Mouse (Mus musculus) cerebellum, postnatal 4 days (tissue): ENCODE measurements around the gene Glis3.

ENCODE experiments used
- DNase-seq, 2 experiments: peaks; one replicate each; pipeline ENCODE4 v3.0.0; 2022; ENCODE audit warnings: low spot score in 2 of 2, mixed read lengths in 1 of 2

Glis3 gene

DNA sequence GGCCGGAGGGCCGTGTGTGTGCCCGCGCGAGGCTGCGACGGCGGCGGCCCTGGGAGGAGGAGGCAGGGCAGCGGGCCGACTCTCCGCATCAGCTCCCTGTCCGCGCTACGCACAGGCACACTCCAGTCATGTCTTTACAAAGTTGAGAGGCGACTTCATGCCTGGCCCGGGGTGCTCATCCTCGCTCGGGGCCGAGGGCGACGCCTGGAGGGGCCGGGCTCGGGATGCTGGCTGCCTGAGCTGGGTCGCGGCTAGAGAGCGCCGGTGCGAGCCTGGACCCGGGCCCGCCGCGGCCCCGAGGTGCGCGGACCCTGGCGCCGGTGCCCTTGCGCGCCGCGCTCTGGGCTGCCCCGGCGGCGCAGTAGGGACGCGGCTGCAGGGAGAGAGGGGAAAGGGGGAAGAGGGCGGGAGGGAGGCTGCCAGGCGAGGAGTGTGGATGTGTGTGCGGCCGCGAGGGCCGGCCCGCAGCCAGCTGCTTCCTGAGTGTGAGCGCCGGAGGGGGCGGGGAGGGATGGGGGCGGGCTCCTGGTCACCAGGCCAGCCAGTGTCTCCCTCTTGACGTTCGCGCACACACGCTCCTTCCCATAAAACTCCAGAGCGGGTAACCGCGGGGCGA lies at the start of gene Glis3:
Gene Glis3 (minus strand): TSS at position 302 of the 616 bp plus-strand sequence.
- DNase-seq = peak in 1 of 2 experiments; percentile 42

DNA sequence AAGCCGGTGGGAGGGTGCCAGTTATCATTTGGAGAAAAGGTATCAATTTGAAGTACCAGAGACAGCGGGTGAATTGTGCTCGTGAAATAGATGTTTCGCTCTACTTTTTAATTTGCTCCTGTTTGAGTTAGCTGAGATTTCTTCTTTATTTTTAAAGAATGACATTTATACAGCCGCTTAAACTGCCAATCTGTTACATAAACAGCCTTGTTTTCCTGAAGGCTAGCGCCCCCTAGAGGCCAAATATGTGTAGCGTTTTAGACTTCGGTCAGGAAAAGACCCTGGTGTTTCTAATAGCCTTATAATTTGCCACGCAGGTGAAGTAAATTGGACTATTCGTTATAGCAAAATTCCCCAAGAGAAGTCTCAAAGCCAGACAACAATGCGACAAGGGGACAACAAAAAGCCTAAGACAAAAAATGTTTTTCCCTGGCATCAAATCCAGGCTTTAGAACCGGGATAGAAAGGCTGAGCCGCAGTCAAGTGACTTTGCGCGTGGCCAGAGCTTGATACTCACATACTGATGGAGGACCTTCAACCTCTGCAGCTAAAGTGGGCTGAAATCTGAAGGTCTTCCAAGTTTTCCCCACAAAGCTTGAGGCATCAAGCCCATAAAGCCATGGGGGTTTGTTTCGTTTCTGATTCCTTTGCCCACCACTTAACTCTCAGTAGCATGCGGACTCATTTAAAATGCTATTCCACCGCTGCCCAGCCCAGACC lies 46.4 kb upstream of the Glis3 start:
- DNase-seq = peak in 1 of 2 experiments; percentile 59

DNA sequence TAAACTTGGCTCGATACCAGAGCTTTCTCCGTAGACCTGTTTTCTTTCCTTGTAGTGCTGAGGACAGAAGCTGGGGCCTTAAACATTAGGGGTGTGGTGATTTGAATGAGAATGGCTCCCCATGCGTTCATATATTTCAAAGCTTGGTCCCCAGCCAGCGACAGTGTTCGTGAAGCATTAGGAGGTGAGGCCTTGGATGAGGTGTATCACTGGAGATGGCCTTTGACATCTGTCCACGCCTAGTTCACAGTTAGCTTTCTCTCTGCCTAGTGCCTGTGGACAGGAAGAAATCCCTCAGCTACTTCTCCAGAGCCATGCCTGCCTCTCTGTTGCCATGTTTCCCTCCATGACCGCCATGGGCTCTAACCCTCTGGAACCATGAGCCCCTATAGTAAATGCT lies 44.8 kb upstream of the Glis3 start:
- DNase-seq = no peak

DNA sequence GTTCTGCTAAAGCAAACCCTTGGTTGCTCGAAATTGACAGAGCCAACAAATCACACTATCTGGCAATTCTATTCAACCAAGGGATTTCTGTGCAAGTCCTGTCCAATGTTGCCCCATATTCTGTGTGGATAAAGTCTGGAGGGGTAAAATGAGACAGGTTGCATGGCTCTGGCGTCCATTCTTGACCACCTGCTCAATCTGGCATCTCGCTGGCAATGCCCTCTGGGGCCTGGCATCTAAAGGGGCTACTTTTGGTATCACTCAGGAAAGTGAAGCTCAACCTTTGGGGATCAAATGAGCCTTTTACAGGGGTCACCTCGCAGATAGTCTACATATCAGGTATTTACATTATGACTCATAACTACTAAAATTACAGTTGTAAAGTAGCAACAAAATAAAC lies 42.7 kb upstream of the Glis3 start:
- no peak for DNase-seq

DNA sequence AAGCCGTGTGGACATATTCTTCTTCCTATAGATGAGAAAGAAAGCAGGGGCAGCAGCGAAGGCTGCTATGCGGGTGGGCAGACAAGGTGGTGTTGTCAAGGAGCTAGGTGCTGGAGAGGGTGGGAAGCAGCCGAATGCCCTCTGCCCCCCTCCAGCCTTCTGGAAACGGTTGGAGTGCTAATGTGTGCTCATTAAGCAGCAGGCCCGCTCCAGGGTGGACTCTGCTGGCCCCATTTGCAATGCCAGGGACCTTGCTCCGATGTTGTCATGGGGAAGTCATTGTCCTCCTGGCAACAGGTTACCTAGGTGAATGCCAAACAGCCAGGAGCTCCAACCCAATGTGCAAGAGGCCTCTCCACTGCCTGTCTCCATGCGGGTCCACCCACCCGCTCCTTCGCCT lies 42.0 kb upstream of the Glis3 start:
- no peak for DNase-seq

DNA sequence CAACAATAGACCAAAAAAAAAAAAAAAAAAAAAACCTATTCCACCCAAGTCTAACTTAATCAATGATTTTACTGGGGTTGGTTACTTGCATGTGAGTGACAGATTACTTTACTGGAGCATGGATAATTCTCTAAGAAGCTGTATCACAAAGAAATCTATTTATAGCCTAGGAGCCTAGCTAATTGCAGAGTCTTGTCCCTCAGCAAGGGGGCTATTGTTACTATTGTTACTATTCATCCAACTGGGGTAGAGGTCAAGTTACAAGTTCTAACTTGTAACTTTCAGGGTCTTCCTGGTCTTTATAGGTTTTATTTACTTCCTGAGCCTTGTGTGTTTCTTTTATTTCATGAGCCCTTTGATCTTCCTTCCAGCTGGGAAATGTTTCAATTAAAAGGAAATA lies 40.1 kb upstream of the Glis3 start:
- DNase-seq = no peak

DNA sequence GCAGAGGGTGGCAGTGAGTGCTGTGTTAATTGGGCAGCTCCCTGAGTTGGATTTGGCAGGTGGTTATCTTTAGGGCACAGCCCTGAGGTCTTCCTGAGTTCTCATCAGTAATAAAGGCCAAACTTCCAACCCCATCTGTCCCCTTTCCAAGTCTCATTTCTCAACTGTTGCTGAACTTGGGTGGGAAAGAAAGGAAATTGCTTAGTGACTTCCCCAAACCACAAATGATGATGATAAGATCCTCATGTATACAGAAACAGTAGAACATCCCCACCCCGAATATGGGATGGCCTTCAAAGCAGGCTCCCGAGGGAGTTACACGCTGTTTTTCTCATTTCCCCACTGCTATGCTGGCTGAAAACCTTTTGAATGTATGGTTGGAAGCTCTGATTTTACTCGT lies 34.8 kb upstream of the Glis3 start:
- no peak for DNase-seq

DNA sequence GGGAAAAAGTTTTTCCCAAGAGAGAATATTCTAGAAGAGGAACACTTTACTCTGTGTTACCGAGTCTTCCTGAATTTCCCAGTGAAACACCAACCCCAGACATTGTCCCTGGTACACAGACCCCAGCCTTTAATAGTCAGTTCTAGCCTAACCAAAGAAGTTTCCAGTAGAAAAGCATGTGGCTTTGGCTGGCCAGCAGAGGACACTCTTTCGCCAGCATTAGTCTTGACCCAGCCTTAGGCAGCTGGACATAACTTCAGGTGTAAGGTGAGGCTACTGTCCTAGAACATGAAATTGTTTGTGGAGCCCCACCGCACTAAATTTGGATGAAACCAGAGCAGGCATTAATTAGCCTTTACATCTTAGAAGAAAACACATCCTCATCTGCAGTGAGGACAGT lies 17.8 kb upstream of the Glis3 start:
- DNase-seq = no peak

DNA sequence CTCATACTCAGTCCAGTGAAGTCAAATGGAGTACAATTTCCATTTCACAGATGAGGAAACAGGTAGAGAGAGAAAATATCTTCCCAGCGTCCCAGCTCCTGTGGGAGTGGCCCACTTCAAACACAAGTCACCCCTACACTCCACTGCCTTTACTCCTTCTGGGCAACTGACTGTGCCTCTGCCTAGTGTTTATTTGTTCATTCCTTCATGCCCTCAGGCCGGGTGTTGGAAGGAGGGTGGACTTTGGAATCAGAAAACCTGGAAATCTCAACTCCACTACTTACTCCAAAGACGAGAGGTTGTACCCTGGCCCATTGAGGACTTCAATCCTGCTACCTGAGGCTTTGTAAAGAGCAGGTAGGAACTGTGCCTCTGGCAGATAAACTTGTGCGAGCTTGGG lies 6.5 kb upstream of the Glis3 start:
- no peak for DNase-seq

DNA sequence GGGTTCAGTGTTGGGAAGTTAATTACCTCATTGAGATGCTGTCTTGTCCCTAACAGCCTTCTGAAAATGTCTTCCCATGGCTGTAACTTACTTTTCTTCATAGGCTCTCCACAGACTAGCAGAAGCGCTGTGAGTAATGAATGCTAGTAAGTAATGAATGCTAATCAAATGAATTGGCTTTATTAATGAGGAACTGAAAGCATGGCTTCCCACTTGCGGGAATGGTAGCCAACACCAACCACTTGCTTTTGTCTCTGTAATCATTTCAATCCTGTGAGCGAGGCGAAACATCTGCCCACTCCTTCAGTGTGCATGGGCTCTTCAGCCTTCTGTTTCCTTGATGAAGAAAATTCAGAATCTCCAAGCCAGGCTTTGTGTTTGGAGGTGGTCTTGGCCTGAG lies 5.6 kb upstream of the Glis3 start:
- DNase-seq = no peak

DNA sequence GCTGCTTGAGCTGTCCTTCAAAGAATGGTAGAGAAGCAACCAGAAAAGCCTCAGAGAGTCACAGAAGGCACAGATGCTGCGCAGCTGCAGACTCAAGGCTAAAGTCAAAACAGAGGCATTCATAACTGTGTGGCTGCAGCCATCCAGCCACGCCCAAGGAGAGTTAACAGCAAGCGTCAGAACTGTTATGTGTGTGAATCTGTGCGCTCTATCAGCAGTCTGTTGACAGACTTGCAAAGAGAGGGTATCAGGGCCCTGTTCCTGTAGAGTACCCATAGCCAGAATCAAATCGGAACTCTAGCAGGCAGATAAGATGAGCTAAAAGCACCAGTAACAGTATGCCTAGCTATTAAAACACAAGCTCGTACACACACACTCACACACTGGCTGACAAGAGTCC lies 4.5 kb upstream of the Glis3 start:
- DNase-seq = no peak

DNA sequence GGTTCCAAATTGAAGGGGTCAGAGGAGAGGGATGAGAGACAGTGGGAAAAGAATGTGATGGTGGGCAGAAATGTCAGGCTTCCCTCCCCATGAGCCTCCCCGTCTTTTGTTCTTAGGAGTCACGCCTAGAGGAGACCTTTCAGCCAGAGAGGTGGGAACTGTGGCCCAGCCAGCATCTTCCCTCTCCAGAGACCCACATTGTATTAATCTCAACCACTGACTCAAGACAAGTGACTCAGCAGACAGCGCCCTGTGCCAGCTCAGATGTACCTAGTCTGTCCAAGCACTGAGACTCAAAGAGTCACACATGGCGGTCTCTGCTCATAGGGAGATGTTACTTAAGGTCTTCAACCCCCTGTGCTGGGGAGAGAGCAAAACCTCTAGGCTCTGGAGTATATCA lies 3.5 kb upstream of the Glis3 start:
- DNase-seq = no peak

DNA sequence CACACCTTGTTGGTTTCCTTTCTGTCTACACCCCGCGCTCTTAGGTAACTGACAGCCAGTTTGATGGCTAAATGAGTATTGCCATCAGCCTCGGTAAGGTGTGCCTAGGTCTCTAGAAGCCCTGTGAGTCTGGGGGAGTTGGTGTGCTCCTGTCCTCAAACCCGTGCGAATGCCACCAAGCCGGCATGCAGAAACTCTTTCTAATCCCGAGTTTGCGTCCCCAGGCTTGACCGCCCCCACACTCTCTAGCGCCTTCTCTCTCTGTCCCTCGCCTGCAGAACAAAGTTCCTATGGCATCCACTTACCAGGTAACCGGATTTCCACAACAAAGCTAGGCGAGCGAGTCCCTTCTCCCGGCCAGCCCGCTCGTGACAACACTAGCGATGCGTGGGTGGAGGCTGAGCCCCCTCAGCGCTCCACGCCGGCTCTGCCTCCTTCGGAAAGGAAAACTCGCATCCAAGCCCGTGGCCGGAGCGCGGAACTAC lies 544 bp downstream of the Glis3 start:
- DNase-seq = no peak

DNA sequence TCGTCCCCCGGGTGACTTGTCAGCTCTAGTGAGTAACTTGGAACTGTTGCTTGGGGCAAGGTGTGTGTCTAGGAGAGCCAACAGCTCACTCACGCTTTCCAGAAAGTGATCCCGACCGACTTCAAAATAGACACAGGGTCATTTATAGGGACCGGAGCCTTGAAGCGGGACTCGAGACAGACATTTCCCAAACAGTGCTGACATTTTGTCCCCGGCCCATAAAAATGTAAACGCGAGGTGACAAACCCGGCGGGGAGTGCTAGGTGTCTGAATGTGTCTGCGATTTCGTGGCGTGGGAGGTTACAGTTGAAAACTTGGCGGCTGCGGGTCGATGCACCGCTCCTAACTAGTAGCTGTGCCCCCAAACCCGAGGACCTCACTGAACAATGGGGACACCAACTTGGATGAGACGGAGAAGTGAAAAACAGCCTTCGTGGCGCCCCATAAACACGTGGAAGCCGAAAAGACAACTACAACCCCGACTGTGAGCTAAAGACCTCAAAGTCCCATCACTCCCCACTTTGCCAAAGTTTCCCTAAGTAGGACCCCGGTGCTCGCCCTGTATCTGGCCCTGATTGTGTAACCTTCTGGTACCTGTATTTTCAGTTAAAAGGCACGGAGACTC lies 1.1 kb downstream of the Glis3 start:
- DNase-seq = no peak

DNA sequence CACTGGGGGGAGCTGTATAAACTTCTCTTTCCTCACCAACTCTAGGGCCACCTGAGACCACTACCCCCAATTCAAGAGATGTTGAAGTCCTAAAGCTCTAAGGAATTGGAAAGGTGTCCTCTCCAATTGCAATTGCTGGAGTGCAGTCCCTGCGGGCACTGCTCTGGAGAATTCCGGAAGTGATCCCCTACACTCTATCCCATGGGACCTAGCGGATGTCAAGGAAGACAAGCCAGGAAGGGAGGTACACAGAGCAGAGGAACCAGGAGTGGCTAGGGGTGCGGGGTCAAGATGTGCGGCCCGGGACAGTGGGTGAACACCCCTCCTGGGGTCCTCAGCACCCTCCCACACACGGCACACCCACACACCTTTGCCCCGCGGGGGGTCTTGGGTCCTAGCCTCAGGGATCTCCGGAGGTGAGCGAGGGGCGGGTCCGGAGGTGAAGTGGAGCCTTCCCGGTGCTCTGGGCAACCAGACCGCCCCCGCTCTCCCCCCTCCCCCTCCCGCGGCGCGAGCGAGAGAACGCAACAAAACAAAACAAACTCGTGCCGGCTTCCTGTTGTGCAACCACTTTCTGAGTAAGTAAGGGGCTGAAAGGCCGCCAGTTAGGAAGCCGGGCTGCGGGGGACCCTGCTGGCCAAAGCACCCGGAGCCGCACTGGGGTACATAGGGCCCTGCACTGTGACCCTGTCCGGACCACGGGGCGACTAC lies 2.0 kb downstream of the Glis3 start:
- peak in 1 of 2 experiments; percentile 24 for DNase-seq

DNA sequence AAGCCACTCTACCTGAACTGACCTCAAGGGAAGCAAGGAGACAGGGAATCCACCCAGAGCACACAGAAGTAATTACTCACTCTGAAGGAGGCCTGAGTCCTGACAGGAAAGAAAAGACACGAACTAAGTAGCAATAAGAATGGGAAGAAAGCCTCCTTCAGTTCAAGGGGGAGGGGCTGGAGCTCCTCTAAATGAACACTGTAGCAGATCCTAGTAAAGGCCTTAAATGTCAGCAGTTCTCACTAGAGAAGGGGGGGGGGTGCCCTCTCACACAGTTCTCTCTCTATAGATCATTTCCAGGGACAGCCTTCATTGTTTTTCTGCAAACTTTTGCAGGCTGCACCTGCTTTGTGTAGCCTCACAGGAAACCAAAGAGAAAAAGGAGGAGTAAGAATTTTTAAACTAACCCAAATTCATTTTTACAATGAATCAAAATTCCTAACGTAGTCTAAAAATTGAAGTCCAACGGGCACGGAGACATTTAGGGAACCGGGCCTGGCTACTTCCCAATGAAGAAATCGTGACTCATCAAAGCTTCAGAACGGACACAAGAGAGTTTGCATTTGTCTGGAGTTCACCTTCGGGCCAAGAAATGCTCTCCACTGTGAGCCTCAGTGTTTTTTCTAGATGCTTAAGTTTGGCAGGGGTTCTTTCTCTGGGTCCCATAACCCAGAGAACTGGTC lies 2.7 kb downstream of the Glis3 start:
- no peak for DNase-seq

DNA sequence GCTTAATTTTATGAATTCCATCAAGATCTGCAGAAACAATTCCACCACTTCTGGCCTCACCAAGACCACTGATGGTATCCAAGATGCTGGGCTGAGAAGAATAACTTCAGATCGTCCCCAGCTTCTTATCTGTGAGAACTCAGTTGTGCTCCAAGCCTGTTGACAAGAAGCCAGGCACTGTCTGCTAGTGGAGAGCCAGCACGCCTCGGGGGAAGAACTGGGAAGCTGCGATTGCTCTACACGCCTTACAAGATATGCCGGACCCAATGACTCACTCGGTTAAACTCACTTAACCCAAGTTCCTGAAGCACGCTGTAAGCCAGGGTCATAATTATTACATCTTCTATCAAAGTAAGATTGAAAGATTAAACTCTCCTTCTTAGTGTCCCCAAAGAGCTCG lies 16.1 kb downstream of the Glis3 start:
- DNase-seq = no peak

DNA sequence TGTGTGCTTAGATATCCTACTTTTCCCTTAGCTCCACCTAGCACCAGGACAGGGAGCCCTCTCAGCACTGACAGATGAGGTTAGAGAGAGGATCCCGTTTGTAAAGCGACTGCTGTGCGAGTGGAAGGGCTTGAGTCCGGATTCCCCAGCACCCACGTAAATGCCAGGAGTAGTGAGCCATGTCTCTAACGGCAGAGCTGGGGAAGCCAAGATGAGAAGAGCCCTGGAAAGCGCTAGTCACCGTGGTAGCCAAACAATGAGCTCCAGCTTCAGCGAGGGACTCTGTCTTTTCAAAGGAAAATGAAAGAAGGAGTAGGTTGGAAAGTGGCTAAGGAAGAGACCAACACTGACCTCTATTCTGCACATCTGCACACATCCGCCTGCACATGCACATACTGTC lies 16.7 kb downstream of the Glis3 start:
- DNase-seq = no peak

DNA sequence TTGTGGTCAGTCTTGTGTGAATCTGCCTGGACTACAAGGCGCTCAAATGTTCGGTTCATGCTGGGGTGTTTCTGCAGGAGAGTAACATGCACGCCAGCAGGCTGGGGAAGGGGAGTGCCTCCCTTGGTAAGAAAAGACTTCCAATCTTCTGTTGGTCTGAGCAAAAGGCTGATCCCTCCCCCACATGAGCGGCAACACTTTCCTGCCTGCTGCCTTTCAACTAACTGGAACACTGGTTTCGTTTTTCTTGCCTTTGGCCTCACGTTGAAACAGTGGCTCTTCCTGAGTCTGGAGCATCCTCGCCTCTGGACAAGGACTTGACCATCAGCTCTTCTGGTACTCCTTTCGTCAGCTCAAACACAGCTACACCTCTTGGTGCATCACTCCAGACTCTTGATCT lies 17.4 kb downstream of the Glis3 start:
- no peak for DNase-seq

DNA sequence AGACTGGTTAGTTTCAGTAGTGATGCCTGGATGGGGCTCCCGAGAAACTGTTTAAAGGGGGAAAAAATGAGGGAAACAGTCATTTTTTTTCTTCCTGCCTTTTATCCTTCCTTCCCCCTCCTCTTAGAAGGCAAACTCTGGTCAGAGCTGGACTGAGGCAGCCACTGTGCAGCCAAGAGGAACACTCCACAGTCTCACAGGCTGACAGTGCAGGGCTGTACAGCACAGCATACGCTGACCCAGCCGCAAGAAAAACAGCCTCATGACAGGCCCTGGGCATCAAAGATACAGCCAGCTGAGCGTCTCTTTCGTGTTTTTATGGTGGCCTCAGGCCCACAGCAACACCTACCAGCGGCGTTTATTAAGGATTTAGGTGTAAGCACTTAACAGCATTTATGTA lies 19.0 kb downstream of the Glis3 start:
- no peak for DNase-seq

DNA sequence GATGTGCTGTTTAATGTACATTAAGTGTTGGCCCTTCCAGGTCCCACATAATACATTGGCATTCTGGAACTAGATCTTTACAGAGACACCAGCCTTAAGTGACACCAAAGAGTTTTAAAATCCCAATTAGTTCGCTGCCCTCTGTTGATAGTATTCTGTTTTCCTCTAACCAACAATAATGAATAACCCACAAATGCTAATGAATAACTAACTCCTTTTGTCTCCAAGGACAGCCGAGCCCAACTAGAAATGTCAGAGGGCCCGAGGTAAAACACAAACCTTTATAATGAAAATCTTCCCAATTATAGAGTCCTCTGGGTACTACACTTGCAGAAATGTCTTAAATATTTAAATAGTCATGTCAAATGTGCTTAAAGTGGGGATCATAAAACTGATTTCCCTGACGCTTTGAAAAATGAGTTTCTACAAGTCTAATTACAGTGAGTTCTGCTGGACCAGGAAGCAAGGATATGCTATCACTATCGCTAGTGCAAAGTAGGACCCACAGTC lies 22.1 kb downstream of the Glis3 start:
- DNase-seq = no peak

DNA sequence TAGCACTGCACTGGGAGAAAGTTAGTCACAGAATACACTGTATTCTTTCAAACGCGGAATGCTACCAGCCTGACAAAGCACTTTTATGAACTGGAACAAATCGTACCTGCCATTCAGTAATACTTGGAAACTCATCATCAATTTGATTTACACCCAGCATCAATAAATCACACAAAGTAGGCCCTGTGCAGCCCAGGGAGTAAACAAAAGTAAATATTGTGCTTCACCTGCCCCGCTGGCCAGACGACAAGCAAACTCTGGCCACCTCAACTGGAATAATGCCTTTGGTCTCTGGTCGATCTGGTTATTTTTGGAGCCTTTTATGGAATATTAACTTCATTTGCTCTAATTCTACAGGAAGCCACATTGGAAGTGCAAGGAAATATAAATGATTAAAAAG lies 23.0 kb downstream of the Glis3 start:
- DNase-seq = no peak
